Mouse (Mus musculus): Measurements from ENCODE around the gene Padi3. TPM values are rescaled to one million over a fixed set of nuclear protein-coding genes. Genes with fewer than 3 reads are reported as not detected.
A peak's percentile ranks its signal among the peaks of the same experiment; 100 is the strongest.

Gene Padi3
- polyA plus RNA-seq, 1 experiment from 2014 or later: not detected

DNA sequence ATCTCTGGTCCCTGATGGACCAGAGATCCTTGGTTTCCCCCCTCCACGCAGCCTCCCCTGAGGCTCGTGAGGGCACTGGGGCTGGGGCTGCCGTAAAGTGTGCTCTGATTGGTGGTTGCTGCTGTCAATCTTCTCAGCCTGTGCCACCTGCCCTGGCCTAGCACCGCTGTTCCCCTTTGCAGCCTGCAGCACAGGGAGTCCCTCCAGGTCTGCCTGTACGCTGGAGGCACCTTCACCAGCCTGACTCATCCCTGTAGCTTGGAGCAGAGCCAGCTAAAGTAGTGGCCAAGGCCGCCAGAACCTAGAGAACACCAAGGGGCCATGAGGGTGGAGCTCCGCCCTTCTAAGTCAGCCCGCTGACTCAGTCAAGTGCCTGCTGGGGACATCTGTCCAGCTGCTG, 27.4 kb upstream of the Padi3 start:
- WGBS: 20% methylated on average over 8 of the region's 8 CpGs
- Histone ChIP-seq H3K27me3 (peaks cover 16% of the 10 kb centered on the region), H3K4me2 (0 out of 2 replicates have a peak overlapping the region, but pooled peaks have one; percentile 10), H3K9me3 (no peaks in the 10 kb centered on the region), H3K4me1 (peaks cover 39% of the 10 kb centered on the region), H3K4me3 (replicated peaks) (no peak overlapping the region), H3K9ac (no peak overlapping the region), H3K36me3 (replicated peaks) (no peaks in the 10 kb centered on the region), H3K27ac (no peak overlapping the region)
- ATAC-seq (ENCODE audit: low FRiP score): no peak

- Histone ChIP-seq H3K27me3 (peaks cover 18% of the 10 kb centered on the region), H3K36me3 (replicated peaks) (no peaks in the 10 kb centered on the region), H3K9me3 (no peaks in the 10 kb centered on the region), H3K27ac (no peak overlapping the region), H3K4me3 (replicated peaks) (no peak overlapping the region), H3K4me1 (peaks cover 40% of the 10 kb centered on the region), H3K4me2 (no peak overlapping the region; the same call in 1 of the 2 replicates), H3K9ac (no peak overlapping the region)
- no peak for ATAC-seq (ENCODE audit: low FRiP score)
- WGBS: 71% methylated on average over 11 of the region's 11 CpGs
Observed at GRCm38 (mm10) chr4:140836208-140836866, 25.9 kb upstream of the Padi3 start.

DNA sequence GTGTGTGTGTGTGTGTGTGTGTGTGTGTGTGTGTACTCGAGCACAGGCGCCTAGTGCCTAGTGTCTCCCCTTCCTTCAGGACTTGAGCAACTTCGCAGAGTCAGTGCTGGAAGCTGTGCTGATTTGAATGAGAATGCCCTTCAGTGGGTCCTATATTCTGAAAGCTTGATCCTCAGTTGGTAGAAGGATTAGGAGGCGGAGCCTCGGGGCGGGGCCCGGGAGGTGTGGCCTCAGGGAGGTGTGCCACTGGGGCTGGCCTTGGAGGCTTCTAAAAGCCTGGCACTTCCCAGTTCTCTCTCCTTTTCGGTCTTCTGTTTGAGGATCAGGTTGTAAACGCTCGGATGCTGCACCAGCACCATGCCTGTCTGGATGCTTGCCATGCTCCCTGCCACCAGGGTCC, 25.2 kb upstream of the Padi3 start:
- H3K4me2 ChIP-seq: peak overlapping the region; percentile 39
- H3K4me3 ChIP-seq (replicated peaks): no peak overlapping the region; the same call in 1 of the 2 replicates
- H3K27ac ChIP-seq: no peak overlapping the region
- no peaks in the 10 kb centered on the region for H3K36me3 ChIP-seq (replicated peaks)
- no peak overlapping the region for H3K9ac ChIP-seq
- H3K27me3 ChIP-seq: peaks cover 18% of the 10 kb centered on the region
- ATAC-seq (ENCODE audit: low FRiP score): peak; percentile 66
- H3K9me3 ChIP-seq: no peaks in the 10 kb centered on the region
- under 1% methylated on average over 8 of the region's 10 CpGs for WGBS
- H3K4me1 ChIP-seq: peaks cover 40% of the 10 kb centered on the region

DNA sequence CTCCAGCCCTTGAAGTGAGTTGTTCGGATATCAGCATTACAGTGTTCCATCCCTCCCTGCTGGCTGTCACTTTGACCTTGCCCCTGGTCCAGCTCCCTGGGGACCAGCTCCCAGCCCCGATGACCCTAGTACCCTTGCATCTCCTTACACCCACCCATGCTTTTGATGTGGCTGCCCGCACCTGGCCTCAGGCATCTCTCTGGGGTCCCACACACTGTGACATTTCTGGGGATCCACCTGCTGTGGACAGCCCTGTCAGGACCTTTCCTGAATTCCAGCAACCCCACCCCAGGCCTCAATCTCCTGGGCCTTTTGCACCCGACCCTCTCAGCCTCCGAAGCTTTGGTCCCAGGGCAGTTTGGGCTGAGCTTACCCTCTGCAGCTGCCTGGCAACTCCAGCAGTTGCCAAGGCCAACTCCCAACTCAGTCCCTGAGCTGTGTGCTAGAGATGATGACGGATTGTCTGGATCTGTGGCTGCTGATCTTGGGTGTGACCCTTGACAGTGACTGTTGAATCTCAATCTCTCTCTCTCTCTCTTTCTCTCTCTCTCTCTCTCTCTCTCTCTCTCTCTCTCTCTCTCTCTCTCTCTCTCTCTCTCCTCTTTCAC, 24.0 kb upstream of the Padi3 start:
- H3K9me3 ChIP-seq: no peaks in the 10 kb centered on the region
- H3K27me3 ChIP-seq: peaks cover 18% of the 10 kb centered on the region
- H3K4me1 ChIP-seq: peaks cover 40% of the 10 kb centered on the region
- no peak overlapping the region for H3K4me3 ChIP-seq (replicated peaks)
- H3K9ac ChIP-seq: no peak overlapping the region
- no peak overlapping the region for H3K27ac ChIP-seq
- 72% methylated on average over 6 of the region's 6 CpGs for WGBS
- no peaks in the 10 kb centered on the region for H3K36me3 ChIP-seq (replicated peaks)
- no peak overlapping the region for H3K4me2 ChIP-seq
- ATAC-seq (ENCODE audit: low FRiP score): no peak

GRCm38 (mm10) chr4:140832821-140833220, 22.4 kb upstream of the Padi3 start:
- Histone ChIP-seq H3K4me1 (peaks cover 38% of the 10 kb centered on the region), H3K27ac (no peak overlapping the region), H3K36me3 (replicated peaks) (no peaks in the 10 kb centered on the region), H3K27me3 (peaks cover 18% of the 10 kb centered on the region), H3K9me3 (no peaks in the 10 kb centered on the region), H3K4me2 (no peak overlapping the region), H3K9ac (no peak overlapping the region), H3K4me3 (replicated peaks) (no peak overlapping the region)
- 54% methylated on average over 8 of the region's 8 CpGs for WGBS
- no peak for ATAC-seq (ENCODE audit: low FRiP score)

DNA sequence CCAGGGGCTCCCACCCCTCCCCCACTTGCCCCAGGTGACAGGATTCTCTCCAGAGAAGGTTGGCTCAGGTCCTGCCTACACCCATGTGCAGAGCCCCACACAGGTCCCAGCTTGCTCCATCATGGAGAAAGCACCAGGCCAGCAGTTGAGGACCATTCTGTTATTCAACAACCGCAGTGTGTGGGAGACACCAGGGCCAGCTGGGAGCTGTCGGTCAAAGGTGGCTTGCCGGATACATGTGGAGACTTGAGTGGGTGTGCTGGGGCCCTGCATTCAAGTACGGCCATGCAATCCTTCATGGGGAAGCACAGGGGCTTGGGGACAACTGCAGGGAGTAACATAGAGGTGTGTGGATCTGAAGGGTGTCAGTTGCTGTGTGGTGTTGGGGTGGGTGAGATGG, 21.4 kb upstream of the Padi3 start:
- no peak overlapping the region for H3K4me2 ChIP-seq
- H3K4me1 ChIP-seq: peaks cover 38% of the 10 kb centered on the region
- no peak for ATAC-seq (ENCODE audit: low FRiP score)
- no peak overlapping the region for H3K27ac ChIP-seq
- WGBS: 96% methylated on average over 4 of the region's 4 CpGs
- H3K27me3 ChIP-seq: peaks cover 18% of the 10 kb centered on the region
- no peak overlapping the region for H3K9ac ChIP-seq
- no peaks in the 10 kb centered on the region for H3K9me3 ChIP-seq
- H3K36me3 ChIP-seq (replicated peaks): no peaks in the 10 kb centered on the region
- no peak overlapping the region for H3K4me3 ChIP-seq (replicated peaks)

GRCm38 (mm10) chr4:140827237-140827636, 16.8 kb upstream of the Padi3 start:
- Histone ChIP-seq H3K9me3 (no peaks in the 10 kb centered on the region), H3K27me3 (no peaks in the 10 kb centered on the region), H3K9ac (no peak overlapping the region), H3K4me2 (no peak overlapping the region), H3K4me1 (no peaks in the 10 kb centered on the region), H3K27ac (no peak overlapping the region), H3K36me3 (replicated peaks) (no peaks in the 10 kb centered on the region), H3K4me3 (replicated peaks) (no peak overlapping the region)
- ATAC-seq (ENCODE audit: low FRiP score): no peak
- WGBS: 48% methylated on average over 3 of the region's 3 CpGs

DNA sequence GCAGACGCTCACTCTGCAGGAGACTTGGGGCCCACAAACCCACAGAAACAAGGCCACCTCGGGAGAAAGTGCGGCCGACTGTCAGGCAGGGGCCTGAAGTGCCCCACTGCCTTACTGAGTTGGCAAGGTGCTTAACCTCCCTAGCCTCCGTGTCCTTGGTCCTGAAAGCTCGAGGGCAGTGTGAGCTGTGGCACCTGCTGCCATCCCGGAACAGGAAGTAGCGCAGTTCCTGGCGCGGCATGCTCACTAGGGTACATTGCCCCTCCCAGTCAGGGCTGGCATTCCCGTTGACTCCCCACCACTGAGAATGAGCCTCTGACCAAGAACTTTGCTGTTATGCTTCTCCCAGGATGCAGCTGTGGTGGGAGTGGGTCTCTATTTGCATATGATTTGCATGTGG, 15.5 kb upstream of the Padi3 start:
- no peak for ATAC-seq (ENCODE audit: low FRiP score)

DNA sequence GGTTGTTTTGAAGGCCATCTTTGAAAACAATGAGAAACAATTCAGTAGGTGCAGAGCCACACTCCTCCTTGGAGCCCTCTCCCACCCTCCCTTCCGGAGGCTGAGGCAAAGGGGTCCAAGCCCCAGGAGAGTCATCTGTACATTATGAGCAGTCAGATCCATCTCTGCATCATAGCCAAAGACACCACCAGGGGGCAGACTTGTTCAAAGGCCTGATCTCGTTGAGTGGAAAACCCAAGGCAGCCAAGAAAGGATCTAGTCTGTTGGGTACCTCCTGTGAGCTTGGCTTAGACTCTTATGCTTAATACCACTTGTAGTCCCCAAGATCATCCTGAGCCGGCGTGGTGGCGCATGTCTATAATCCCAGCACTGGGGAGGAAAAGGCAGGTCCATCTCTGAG, 11.5 kb upstream of the Padi3 start:
- ATAC-seq (ENCODE audit: low FRiP score): no peak

More for the DNA sequence above, 15.5 kb upstream of the Padi3 start:
- no peaks in the 10 kb centered on the region for H3K27me3 ChIP-seq
- H3K4me2 ChIP-seq: no peak overlapping the region
- H3K9ac ChIP-seq: no peak overlapping the region
- no peak overlapping the region for H3K27ac ChIP-seq
- H3K9me3 ChIP-seq: no peaks in the 10 kb centered on the region
- no peaks in the 10 kb centered on the region for H3K36me3 ChIP-seq (replicated peaks)
- 67% methylated on average over 11 of the region's 11 CpGs for WGBS
- no peaks in the 10 kb centered on the region for H3K4me1 ChIP-seq
- no peak overlapping the region for H3K4me3 ChIP-seq (replicated peaks)

GRCm38 (mm10) chr4:140817413-140817812, 7.0 kb upstream of the Padi3 start:
- no peak overlapping the region for H3K4me3 ChIP-seq (replicated peaks)
- H3K9ac ChIP-seq: no peak overlapping the region
- H3K4me2 ChIP-seq: no peak overlapping the region
- no peaks in the 10 kb centered on the region for H3K36me3 ChIP-seq (replicated peaks)
- H3K27ac ChIP-seq: no peak overlapping the region
- WGBS: 89% methylated on average over 8 of the region's 8 CpGs
- H3K27me3 ChIP-seq: peaks cover 20% of the 10 kb centered on the region
- no peak for ATAC-seq (ENCODE audit: low FRiP score)
- no peaks in the 10 kb centered on the region for H3K9me3 ChIP-seq
- peaks cover 24% of the 10 kb centered on the region for H3K4me1 ChIP-seq

More for the DNA sequence above, 11.5 kb upstream of the Padi3 start:
- Histone ChIP-seq H3K27ac (no peak overlapping the region), H3K4me3 (replicated peaks) (no peak overlapping the region), H3K4me2 (no peak overlapping the region), H3K9ac (no peak overlapping the region), H3K27me3 (no peaks in the 10 kb centered on the region), H3K4me1 (no peaks in the 10 kb centered on the region), H3K9me3 (no peaks in the 10 kb centered on the region), H3K36me3 (replicated peaks) (no peaks in the 10 kb centered on the region)
- WGBS: 62% methylated on average over 5 of the region's 5 CpGs

DNA sequence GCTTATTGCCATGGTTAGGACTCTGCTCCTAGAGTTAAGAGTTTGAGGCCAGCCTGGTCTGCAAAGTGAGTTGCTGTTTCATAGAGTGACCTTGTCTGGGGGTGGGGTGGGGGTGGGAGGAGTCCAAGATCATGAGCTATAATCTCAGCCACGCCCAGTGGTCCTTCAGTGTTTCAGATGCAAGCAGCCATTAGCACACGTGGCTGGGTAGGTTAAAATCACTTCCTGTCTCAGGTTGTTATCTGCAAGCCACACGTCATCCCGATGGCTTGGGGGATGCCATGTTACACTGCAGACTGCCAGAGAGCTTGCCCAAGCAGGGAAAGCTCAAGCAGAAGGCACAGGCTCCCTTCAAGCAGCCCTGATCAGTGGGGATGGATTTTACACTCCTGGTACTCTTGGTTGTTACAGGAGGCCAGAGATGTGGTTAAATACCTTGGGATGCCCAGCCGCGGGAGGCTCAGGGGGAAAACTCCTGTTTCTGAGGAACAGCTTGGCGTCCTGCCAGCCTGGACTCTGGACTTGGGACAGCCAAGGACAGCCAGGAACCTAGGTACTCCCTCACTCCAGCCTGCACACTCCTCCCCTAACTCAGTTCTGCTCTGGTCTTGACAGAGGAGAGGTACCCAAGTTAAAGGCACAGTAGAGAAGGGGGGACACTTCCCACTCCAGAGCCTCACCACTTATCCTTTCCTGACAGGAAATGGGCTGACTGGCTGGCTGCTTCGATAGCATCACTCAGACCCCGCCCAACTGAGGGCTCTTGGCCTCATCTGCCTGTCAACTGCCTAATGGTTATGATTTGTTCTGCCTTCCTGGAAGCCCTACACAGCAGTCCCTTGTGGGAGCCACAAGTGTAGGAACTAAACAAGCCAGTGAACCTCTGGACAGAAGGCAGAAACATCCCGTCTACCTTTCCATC, 5.8 kb upstream of the Padi3 start:
- 70% methylated on average over 10 of the region's 10 CpGs for WGBS
- Histone ChIP-seq H3K9me3 (no peaks in the 10 kb centered on the region), H3K4me2 (no peak overlapping the region), H3K9ac (no peak overlapping the region), H3K4me3 (replicated peaks) (no peak overlapping the region), H3K4me1 (peaks cover 25% of the 10 kb centered on the region), H3K27ac (no peak overlapping the region), H3K36me3 (replicated peaks) (no peaks in the 10 kb centered on the region), H3K27me3 (peaks cover 20% of the 10 kb centered on the region)
- ATAC-seq (ENCODE audit: low FRiP score): no peak

DNA sequence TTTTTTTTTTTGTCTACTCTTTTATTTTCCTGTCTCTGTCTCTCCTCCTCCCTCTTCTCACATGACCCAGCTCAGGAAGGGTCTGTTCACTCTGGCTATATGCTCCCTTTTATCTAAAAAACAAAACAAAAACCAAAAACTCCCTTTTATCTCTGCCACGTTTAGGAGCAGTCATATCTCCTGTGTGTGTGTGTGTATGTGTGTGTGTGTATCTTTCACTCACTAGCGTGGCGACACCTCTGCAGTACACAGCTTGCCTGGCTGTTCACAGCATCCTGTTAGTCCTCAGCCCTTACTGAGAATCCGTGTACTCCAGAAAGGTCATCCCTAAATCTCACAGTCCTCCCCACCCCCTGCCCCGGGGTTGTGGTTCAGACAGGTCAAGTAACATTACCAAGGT, 5.0 kb upstream of the Padi3 start:
- peaks cover 25% of the 10 kb centered on the region for H3K4me1 ChIP-seq
- H3K27me3 ChIP-seq: peaks cover 20% of the 10 kb centered on the region
- 72% methylated on average over 5 of the region's 5 CpGs for WGBS
- H3K4me2 ChIP-seq: no peak overlapping the region
- no peaks in the 10 kb centered on the region for H3K36me3 ChIP-seq (replicated peaks)
- H3K9ac ChIP-seq: no peak overlapping the region
- H3K9me3 ChIP-seq: no peaks in the 10 kb centered on the region
- H3K27ac ChIP-seq: no peak overlapping the region
- no peak overlapping the region for H3K4me3 ChIP-seq (replicated peaks)
- ATAC-seq (ENCODE audit: low FRiP score): no peak
